Mouse (Mus musculus): ENCODE measurements around the gene Slc37a1. TPM values are rescaled to one million over a fixed set of nuclear protein-coding genes. Genes with fewer than 3 reads are reported as not detected.

Gene Slc37a1
- polyA plus RNA-seq (2012; ENCODE audit: low replicate concordance) = 5.9 and 7.2 TPM in 2 replicates

DNA sequence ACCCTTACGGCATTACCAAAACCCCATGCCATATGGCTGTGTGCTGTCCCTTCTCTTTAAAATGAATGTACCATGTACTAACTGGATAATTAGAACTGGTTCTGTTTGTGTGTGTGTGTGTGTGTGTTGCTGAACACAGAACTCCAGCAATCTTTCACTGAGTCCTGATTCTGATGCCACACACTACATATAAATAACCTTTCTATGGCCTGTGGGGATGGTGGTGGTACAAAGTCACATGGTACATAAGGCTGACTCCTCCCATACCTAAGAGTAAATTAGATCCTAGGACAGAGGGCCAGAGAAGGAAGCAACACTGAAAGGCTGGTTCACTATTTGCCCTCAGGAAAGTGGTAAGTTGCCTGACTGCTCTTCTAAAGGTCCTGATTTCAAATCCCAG lies at the start of gene Slc37a1:
TSS of gene Slc37a1 (plus strand) at position 301 of the 400 bp plus-strand sequence.

DNA sequence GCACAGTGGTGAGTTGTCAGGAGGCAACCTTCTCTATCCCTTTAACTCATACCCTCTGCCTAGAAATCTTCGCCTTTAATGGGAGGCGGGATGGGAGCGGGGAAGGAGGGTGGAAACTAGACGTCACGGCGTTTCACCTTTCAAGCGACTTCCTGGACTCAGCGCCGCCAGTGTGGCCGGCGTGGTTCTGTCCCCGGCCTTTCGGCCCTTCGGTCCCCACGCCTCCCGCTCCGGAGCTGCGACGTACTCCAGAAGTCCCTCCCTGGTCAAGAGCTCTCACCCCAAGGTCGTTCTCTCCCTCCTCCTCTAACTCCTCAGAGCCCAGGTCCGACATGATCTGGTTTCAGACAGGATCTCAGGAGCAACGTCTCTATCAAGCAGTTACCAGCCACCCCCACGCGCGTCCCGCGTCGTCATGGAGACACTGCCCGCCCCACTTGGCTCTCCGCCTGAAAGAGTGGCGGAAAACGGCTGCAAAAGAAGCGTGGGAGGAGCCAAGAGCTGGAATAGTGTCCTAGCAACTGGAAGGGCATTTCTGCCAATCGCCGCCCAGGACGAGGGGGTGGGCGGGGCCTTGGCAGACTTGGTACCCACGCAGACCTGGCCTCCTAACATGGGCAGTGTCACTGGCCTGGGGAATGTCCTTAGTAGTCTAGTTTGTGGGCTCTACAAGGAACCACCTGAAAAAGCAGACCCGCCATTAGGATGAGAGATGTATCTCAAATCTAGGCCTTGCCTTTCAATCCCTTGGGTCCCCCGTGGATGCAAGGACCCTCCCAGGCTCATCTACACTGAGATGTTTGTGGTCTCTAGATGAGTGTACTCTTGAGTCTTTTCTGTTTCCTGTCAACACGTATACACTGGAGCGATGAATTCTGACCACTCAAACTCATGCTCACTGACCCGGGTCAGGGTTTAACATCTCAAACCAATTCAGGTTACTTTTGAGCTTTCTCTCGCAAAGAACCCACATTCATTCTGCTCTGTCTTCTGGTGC lies 9.4 kb upstream of the Slc37a1 start, which contains the start of gene Rsph1:
TSS of gene Rsph1 (minus strand) at position 462 of the 997 bp plus-strand sequence.

DNA sequence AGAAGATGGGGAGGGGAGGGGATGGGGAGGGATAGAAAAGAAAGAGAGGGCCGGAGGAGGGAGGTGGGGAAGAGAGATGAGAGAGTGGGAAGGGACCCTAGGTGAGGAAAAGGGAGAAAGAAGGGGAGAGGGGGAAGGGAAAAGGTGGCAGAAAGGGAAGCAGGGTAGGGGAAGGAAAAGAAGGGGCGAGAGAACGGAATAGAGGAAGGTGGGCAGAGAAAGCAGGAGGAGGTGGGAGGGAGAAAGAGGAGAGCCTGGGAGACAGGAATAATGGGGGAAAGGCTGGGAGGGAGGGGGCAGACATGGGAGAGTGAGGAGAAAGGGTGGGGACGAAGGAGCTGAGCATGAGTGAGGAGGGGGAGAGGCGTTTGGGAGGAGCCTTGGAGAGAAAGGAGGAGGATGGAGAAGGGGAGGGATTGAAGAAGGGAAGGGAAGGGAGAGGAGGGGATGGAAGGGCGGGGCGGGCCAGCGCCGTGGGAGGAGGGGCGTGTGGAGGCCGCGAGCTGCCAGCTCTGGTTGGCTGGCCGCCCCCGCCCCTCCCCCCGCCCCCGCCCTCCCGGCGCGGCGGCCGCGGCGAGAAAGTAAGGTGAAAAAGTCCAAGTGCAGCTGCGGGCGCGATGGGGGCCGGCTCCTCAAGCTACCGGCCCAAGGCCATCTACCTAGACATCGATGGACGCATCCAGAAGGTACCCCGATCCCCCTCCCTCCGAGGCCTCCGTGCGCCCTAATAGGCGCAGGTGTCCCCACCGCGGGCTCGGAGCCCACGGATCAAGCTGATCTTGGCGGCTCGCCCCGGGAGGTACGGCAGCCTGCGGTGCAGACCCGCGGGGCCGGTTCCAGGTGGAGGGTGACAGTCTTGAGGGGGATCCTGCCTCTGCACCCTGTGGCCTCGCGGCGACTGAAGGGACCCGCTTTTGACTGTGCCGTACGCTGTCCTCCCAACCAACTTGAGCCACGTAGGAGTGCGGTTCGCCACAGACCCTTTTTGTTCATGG lies 99.4 kb downstream of the Slc37a1 start, which contains the start of gene Pde9a:
TSS of gene Pde9a (plus strand) at position 540 of the 995 bp plus-strand sequence.

Other genes with a start within 250 kb of the Slc37a1 start
- gene Abcg1, start 229.1 kb upstream of the Slc37a1 start, polyA plus RNA-seq (2012; ENCODE audit: low replicate concordance) = 17.0 and 23.7 TPM in 2 replicates
- not detected in 2 replicates for gene Tff3, start 157.1 kb upstream of the Slc37a1 start, polyA plus RNA-seq (2012; ENCODE audit: low replicate concordance)
- gene Tff2, start 142.5 kb upstream of the Slc37a1 start, polyA plus RNA-seq (2012; ENCODE audit: low replicate concordance) = not detected in 2 replicates
- not detected in 2 replicates for gene Tff1, start 121.5 kb upstream of the Slc37a1 start, polyA plus RNA-seq (2012; ENCODE audit: low replicate concordance)
- not detected in 2 replicates for gene Tmprss3, start 87.8 kb upstream of the Slc37a1 start, polyA plus RNA-seq (2012; ENCODE audit: low replicate concordance)
- gene Ubash3a, start 78.9 kb upstream of the Slc37a1 start, polyA plus RNA-seq (2012; ENCODE audit: low replicate concordance) = 19.0 and 36.9 TPM in 2 replicates
- gene Rsph1, start 9.4 kb upstream of the Slc37a1 start, polyA plus RNA-seq (2012; ENCODE audit: low replicate concordance) = 0.55 TPM in 2 replicates
- gene Pde9a, start 99.4 kb downstream of the Slc37a1 start, polyA plus RNA-seq (2012; ENCODE audit: low replicate concordance) = not detected in 2 replicates
- gene Wdr4, start 233.2 kb downstream of the Slc37a1 start, polyA plus RNA-seq (2012; ENCODE audit: low replicate concordance) = 27.1 and 82.2 TPM in 2 replicates
- gene Ndufv3, start 233.3 kb downstream of the Slc37a1 start, polyA plus RNA-seq (2012; ENCODE audit: low replicate concordance) = 20.7 and 33.2 TPM in 2 replicates